Mouse (Mus musculus) liver, postnatal 0 days (tissue): Measurements from ENCODE around the gene Olfr419. TPM values are rescaled to one million over a fixed set of nuclear protein-coding genes. Genes with fewer than 3 reads are reported as not detected.
A peak's percentile ranks its signal among the peaks of the same experiment; 100 is the strongest.

Experiments used
- ATAC-seq: fragments of 200-750 bp; cut with Nextera tagmentation; 2 replicates; pipeline ENCODE4 v1.8.0; 2017; ENCODE audit warnings: mild to moderate bottlenecking, moderate library complexity
- DNase-seq: peaks from one replicate; pipeline ENCODE4 v3.0.0-alpha.2; 2016
- H3K27ac ChIP-seq: fragments of 300-500 bp; sonication (generic); 2 replicates; pipeline ENCODE4 v1.5.1; 2014; ENCODE audit warnings: antibody characterized with exemption, moderate library complexity, mild to moderate bottlenecking, low read depth
- H3K27me3 ChIP-seq: fragments of 300-500 bp; sonication (generic); 2 replicates; pipeline ENCODE4 v1.6.1; 2014; ENCODE audit warnings: low read length, control low read depth, mixed read lengths; ENCODE audit not compliant: insufficient read depth
- H3K36me3 ChIP-seq: fragments of 300-500 bp; sonication (generic); replicated peaks from 2 replicates; pipeline ENCODE4 v1.6.1; 2014; ENCODE audit warnings: mild to moderate bottlenecking, control low read depth, low read length, moderate library complexity, mixed read lengths; ENCODE audit not compliant: insufficient read depth
- H3K4me1 ChIP-seq: fragments of 300-500 bp; sonication (generic); 2 replicates; pipeline ENCODE4 v1.6.1; 2014; ENCODE audit warnings: antibody characterized with exemption, mild to moderate bottlenecking, control low read depth; ENCODE audit not compliant: insufficient read depth
- H3K4me2 ChIP-seq: fragments of 300-500 bp; sonication (generic); 2 replicates; pipeline ENCODE4 v1.6.1; 2014; ENCODE audit warnings: low read depth, mild to moderate bottlenecking, low read length, moderate library complexity, mixed read lengths
- H3K4me3 ChIP-seq: fragments of 300-500 bp; sonication (generic); 2 replicates; pipeline ENCODE4 v1.5.1; 2014; ENCODE audit warnings: low read depth, low read length
- H3K9ac ChIP-seq: fragments of 300-500 bp; sonication (generic); replicated peaks from 2 replicates; pipeline ENCODE4 v1.6.1; 2014; ENCODE audit warnings: mild to moderate bottlenecking, moderate library complexity
- H3K9me3 ChIP-seq: fragments of 300-500 bp; sonication (generic); 2 replicates; pipeline ENCODE4 v1.6.1; 2016; ENCODE audit warnings: mild to moderate bottlenecking, control low read depth, low read length, mixed read lengths
- CTCF ChIP-seq: sonication (generic); IDR thresholded peaks from 2 replicates; pipeline ENCODE4 v1.5.1; 2016; ENCODE audit warnings: antibody characterized with exemption, low read depth
- EP300 ChIP-seq: IDR thresholded peaks from 2 replicates; pipeline ENCODE4 v1.6.1; 2016; ENCODE audit warnings: antibody characterized with exemption, low read depth, mild to moderate bottlenecking
- WGBS: fragments of 180-500 bp; shearing (Covaris S2); extraction: QIAGEN DNeasy Blood & Tissue Kit; methylation state at CpG from one replicate; pipeline ENCODE4 v1.1.7; 2014; ENCODE audit not compliant: insufficient replicate concordance; 5-methylcytosine and 5-hydroxymethylcytosine counted together
- polyA plus RNA-seq: library from polyadenylated mRNA; unstranded; fragments of >200 nt; fragmentation: Nextera tagmentation; extraction: Ambion mirVana; gene quantifications from 2 replicates; pipeline ENCODE4 v1.2.1, GENCODE M21; 2015

Gene Olfr419
- polyA plus RNA-seq, result 0.09 and 0.11 TPM in 2 replicates

DNA sequence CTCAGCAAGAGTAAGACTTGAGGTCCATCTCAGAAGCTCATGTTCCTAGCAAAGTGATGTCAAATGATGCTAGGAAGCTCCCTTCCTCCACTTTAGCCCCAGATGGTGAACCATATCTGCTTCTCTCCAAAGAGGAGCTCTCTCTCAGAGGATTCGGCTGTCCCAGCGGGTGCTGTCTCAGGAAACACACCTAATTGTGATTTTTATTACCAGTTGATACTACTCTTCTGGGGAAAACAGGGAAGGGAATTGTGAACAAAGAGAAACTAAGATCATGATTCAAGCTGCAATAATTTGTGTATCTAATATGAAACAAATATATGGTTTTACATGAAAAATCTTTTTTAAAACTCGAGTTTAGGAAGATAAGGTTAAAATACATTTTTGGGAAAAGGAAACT is at the start of gene Olfr419:
Gene Olfr419 (minus strand): TSS at position 101 of the 400 bp plus-strand sequence.
- TF ChIP-seq CTCF, result no peak
- no peak within 1 kb of the TSS for H3K9ac ChIP-seq
- no peak within 1 kb of the TSS for H3K27ac ChIP-seq
- H3K27me3 ChIP-seq, result no peaks in the 10 kb centered on the region
- H3K4me1 ChIP-seq, result no peaks in the 10 kb centered on the region
- H3K9me3 ChIP-seq, result no peaks in the 10 kb centered on the region
- no peak for DNase-seq
- no peak within 1 kb of the TSS for H3K4me2 ChIP-seq
- no peak within 1 kb of the TSS for H3K4me3 ChIP-seq
- H3K36me3 ChIP-seq, result peaks cover 3% of the 10 kb centered on the region; the same call in 1 of the 2 replicates
- 83% methylated on average over 3 of the region's 3 CpGs for WGBS
- ATAC-seq, result no peak

DNA sequence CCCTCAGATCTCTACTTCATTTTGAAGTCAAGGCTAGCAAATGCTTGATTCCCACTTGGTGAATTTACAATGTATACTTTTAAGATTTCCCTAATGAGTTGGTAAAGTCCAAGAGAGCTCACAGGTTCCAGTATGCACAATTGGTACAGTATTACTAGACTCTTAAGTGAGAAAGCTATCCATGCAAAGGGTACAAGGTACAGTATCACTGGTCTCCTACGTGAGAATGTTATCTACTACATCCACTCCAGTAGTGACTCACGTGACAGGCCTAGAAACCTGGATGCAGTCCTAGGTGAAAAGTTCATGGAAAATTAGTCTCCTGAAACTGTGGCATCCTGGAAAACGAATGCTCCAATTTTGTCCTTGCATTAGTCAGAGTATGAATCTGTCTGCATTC is 18.8 kb upstream of the Olfr419 start:
- ATAC-seq (no peak), DNase-seq (no peak)
- TF ChIP-seq CTCF (no peak), EP300 (no peak)
- WGBS, result 63% methylated on average over 3 of the region's 3 CpGs
- no peaks in the 10 kb centered on the region for H3K4me1 ChIP-seq
- no peak overlapping the region for H3K27ac ChIP-seq
- no peak overlapping the region for H3K9ac ChIP-seq
- H3K4me3 ChIP-seq, result no peak overlapping the region
- no peaks in the 10 kb centered on the region for H3K36me3 ChIP-seq
- no peak overlapping the region for H3K4me2 ChIP-seq
- H3K9me3 ChIP-seq, result no peaks in the 10 kb centered on the region
- H3K27me3 ChIP-seq, result no peaks in the 10 kb centered on the region

DNA sequence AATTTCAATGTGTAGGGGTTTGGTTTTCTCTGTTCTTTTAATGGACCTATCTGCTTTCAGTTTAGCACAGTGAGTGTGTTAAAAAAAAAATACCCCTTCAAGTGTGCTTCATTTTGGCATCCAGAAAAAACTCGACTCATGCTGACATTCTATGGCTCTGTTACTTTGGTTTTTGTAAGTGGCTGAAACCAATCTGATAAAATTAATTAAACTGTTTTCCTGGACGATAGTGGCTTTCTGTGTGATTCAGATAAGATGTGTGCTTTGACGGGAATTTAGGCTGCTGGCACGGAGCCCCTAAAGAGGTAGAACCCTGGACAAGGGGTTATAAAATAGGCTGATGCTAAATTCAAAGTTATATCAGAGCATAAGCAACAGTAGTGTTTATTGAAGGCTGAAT is 17.3 kb upstream of the Olfr419 start:
- Histone ChIP-seq H3K4me1 (no peaks in the 10 kb centered on the region), H3K27me3 (no peaks in the 10 kb centered on the region), H3K4me3 (no peak overlapping the region), H3K4me2 (no peak overlapping the region), H3K27ac (no peak overlapping the region), H3K9me3 (no peaks in the 10 kb centered on the region), H3K36me3 (no peaks in the 10 kb centered on the region), H3K9ac (no peak overlapping the region)
- ATAC-seq (no peak), DNase-seq (no peak)
- TF ChIP-seq EP300, result peak; percentile 36; the same call in 1 of the 2 replicates
- no peak for TF ChIP-seq CTCF
- 38% methylated on average over 4 of the region's 4 CpGs for WGBS

DNA sequence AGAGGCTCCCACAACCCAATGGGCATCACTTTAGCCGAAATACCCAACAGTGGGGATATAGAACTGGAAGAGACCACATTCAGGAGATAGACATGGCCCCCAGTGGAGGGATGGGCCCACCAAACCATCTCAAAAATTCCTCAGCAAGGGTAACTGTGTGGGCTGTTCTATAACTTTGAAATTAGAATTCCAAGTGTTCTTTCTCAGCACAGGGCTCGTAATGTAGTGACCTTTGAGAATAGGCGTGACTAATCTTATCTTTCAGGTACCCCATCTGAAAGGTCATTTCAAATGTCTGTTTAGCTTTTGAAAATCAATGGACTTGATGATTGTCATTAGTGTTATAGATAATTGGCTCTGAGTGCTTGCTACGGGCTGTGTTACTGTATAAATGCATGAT is 16.0 kb upstream of the Olfr419 start:
- no peaks in the 10 kb centered on the region for H3K4me1 ChIP-seq
- H3K4me3 ChIP-seq, result no peak overlapping the region
- no peak overlapping the region for H3K27ac ChIP-seq
- no peak for TF ChIP-seq EP300
- no peak for TF ChIP-seq CTCF
- no peaks in the 10 kb centered on the region for H3K9me3 ChIP-seq
- H3K4me2 ChIP-seq, result no peak overlapping the region
- no peak for ATAC-seq
- no peaks in the 10 kb centered on the region for H3K27me3 ChIP-seq
- 78% methylated on average over 4 of the region's 4 CpGs for WGBS
- DNase-seq, result no peak
- no peaks in the 10 kb centered on the region for H3K36me3 ChIP-seq
- no peak overlapping the region for H3K9ac ChIP-seq

DNA sequence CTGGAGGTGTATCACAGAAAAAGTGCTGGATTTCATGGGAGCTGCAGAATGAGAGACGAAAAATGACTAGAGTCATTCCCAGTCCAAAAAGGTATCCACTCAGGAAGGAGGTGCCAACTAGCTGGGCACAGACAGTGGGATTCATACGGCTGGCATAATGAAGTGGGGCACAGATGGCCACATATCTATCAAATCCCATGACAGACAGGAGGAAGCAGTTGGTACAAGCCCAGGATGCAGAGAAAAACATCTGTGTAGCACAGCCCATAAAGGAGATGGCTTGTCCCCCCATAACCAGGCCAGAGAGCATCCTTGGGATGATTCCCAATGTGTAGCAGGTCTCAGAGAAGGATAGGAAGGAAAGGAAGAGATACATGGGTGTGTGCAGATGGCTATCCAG is 1.5 kb downstream of the Olfr419 start:
- no peaks in the 10 kb centered on the region for H3K27me3 ChIP-seq
- H3K27ac ChIP-seq, result no peak overlapping the region
- TF ChIP-seq CTCF (no peak), EP300 (no peak)
- 92% methylated on average over 2 of the region's 2 CpGs for WGBS
- no peak for DNase-seq
- peaks cover 10% of the 10 kb centered on the region; the same call in 1 of the 2 replicates for H3K36me3 ChIP-seq
- no peaks in the 10 kb centered on the region for H3K4me1 ChIP-seq
- H3K4me3 ChIP-seq, result no peak overlapping the region
- H3K9ac ChIP-seq, result no peak overlapping the region
- no peak overlapping the region for H3K4me2 ChIP-seq
- no peak for ATAC-seq
- no peaks in the 10 kb centered on the region for H3K9me3 ChIP-seq

DNA sequence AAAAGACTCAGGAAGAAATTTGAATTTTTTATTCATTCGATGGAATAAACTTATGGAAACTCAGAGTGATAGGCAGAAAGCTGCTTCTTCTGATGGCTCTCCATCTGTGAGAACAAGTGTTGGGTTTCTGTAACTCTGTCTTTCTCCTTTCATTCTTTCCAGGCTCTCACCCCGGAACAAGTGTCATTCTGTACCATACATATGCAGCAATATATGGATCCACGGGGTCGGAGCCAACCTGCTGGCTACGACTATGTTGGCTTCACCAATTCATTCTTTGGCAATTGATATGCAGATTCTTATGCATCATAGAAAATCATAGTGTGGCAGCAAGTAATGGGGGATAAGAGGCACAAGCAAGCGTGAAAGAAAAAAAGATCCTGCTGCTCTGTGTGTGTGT is 4.7 kb downstream of the Olfr419 start:
- Histone ChIP-seq H3K9ac (no peak overlapping the region), H3K9me3 (no peaks in the 10 kb centered on the region), H3K27ac (no peak overlapping the region), H3K27me3 (no peaks in the 10 kb centered on the region), H3K4me3 (no peak overlapping the region), H3K4me2 (no peak overlapping the region), H3K4me1 (no peaks in the 10 kb centered on the region), H3K36me3 (peaks cover 23% of the 10 kb centered on the region)
- WGBS, result 93% methylated on average over 6 of the region's 6 CpGs
- DNase-seq, result no peak
- TF ChIP-seq CTCF, result no peak
- TF ChIP-seq EP300, result no peak
- ATAC-seq, result no peak

DNA sequence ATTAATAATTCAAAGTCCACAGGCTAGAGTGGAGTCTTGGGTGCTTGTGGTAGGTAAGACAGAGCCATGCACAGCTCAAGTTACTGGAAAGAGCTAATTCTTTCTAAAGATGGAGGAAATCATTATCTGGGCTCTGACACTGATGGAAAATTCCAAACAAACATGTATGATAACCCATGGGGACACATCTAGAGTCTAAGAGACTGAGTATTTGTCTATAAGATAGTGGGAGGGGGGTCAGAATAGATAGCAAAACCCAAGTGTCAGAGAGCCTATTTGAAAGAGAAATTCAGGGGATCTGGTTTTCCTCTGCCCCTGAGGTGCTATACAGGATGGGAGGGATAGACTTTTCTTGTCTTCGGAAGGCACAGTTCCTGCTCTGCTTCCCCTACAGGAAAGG is 5.8 kb downstream of the Olfr419 start:
- WGBS, result 88% methylated on average over 1 of the region's 1 CpGs
- Histone ChIP-seq H3K27me3 (no peaks in the 10 kb centered on the region), H3K9me3 (no peaks in the 10 kb centered on the region), H3K4me3 (no peak overlapping the region), H3K27ac (no peak overlapping the region), H3K4me1 (no peaks in the 10 kb centered on the region), H3K36me3 (peaks cover 29% of the 10 kb centered on the region), H3K4me2 (no peak overlapping the region), H3K9ac (no peak overlapping the region)
- ATAC-seq, result no peak
- no peak for DNase-seq
- TF ChIP-seq CTCF, result no peak
- no peak for TF ChIP-seq EP300
